In the genomic region with DNA sequence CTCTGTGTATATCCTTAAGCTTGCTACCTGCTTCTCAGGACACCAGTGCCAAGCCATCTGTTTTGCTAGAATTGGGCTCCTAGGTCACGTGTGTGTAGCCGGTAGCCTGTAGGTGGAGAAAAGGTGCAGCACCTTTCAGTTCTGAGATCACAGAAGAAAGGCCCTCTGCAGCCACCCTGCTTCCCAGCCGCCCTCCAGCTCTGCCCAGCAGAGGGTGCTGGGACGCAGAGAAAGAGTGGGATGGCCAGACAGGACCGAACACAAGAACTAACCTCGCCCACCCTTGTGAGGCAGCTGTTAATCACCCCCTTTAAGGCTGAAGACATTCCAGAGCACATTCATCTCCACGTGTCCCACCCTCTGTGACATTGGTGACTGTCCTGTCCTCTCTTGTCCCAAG, we compare ENCODE assay signal across 10 mouse cellular contexts.
DNase-seq lines count a peak whose midpoint lies in the region; ATAC-seq and TF ChIP-seq lines count a peak whose summit lies in the region.
"Had no signal": no experiment of that assay in that cellular context is flagged by ENCODE, and none has a peak within 500 bp of the region (broad histone marks: within the 10 kb centered on the region; RNA-seq: fewer than 3 reads in every experiment).

No protein-coding gene starts in this region.

- no peak for TF ChIP-seq POLR2A in lung, adult 2 months (IDR thresholded peaks at IDR 0.05; ENCODE audit: borderline replicate concordance, extremely low read depth, low read depth, low read length)
- no peak for TF ChIP-seq POLR2A in bone marrow, adult 2 months (IDR thresholded peaks at IDR 0.05; ENCODE audit: borderline replicate concordance, control insufficient read depth, low read depth, low read length)

- no peak overlapping the region for H3K4me3 ChIP-seq in lung, adult 2 months (replicated peaks; ENCODE audit: extremely low read depth, low read depth, low read length)
- H3K4me3 ChIP-seq in bone marrow, adult 2 months (replicated peaks; ENCODE audit: control insufficient read depth, low read depth, low read length) = no peak overlapping the region
- no peak overlapping the region for H3K4me3 ChIP-seq in lung, postnatal 0 days (ENCODE audit: low read depth, low read length)
- no peak overlapping the region for H3K4me3 ChIP-seq in midbrain, embryonic 15.5 days
- H3K4me3 ChIP-seq: embryonic facial prominence, embryonic 15.5 days had no signal

- no peaks in the 10 kb centered on the region for H3K27me3 ChIP-seq in lung, postnatal 0 days (replicated peaks; ENCODE audit: insufficient read depth, low read length)
- no peaks in the 10 kb centered on the region for H3K27me3 ChIP-seq in midbrain, embryonic 15.5 days (replicated peaks)
- H3K27me3 ChIP-seq: embryonic facial prominence, embryonic 15.5 days had no signal

- no peak overlapping the region for H3K4me2 ChIP-seq in lung, postnatal 0 days (replicated peaks; ENCODE audit: low read depth, low read length)
- no peak overlapping the region for H3K4me2 ChIP-seq in midbrain, embryonic 15.5 days
- H3K4me2 ChIP-seq: embryonic facial prominence, embryonic 15.5 days had no signal

- H3K9me3 ChIP-seq in lung, postnatal 0 days (ENCODE audit: low read length) = no peaks in the 10 kb centered on the region
- no peaks in the 10 kb centered on the region for H3K9me3 ChIP-seq in midbrain, embryonic 15.5 days
- H3K9me3 ChIP-seq: embryonic facial prominence, embryonic 15.5 days had no signal

- TF ChIP-seq CTCF in lung, adult 2 months (IDR thresholded peaks at IDR 0.05; ENCODE audit: insufficient read depth, low read length) = peak; percentile 47; the same call in 1 of the 2 replicates
- TF ChIP-seq CTCF in bone marrow, adult 2 months (IDR thresholded peaks at IDR 0.05; ENCODE audit: control insufficient read depth, insufficient read depth, low read length) = peak; percentile 48
- TF ChIP-seq CTCF in lung, postnatal 0 days (IDR thresholded peaks at IDR 0.05) = peak; percentile 71

- peak; percentile 43 for ATAC-seq in lung, postnatal 0 days
- no peak for ATAC-seq in midbrain, embryonic 15.5 days (replicated peaks)

- peaks cover 7% of the 10 kb centered on the region; the same call in 1 of the 2 replicates for H3K4me1 ChIP-seq in lung, adult 2 months (ENCODE audit: control insufficient read depth, insufficient read depth, low read length)
- no peaks in the 10 kb centered on the region; the same call in 1 of the 2 replicates for H3K4me1 ChIP-seq in bone marrow, adult 2 months (ENCODE audit: control insufficient read depth, insufficient read depth, low read length)
- no peaks in the 10 kb centered on the region; the same call in 1 of the 2 replicates for H3K4me1 ChIP-seq in lung, postnatal 0 days (ENCODE audit: insufficient read depth, low read depth, low read length)
- H3K4me1 ChIP-seq in midbrain, embryonic 15.5 days = no peaks in the 10 kb centered on the region

- no peak overlapping the region for H3K27ac ChIP-seq in bone marrow, adult 2 months (ENCODE audit: control insufficient read depth, insufficient read depth, low read depth, low read length, poor library complexity)
- H3K27ac ChIP-seq in lung, postnatal 0 days (ENCODE audit: low read length) = no peak overlapping the region
- no peak overlapping the region for H3K27ac ChIP-seq in midbrain, embryonic 15.5 days
- H3K27ac ChIP-seq: embryonic facial prominence, embryonic 15.5 days; macrophage had no signal

- WGBS in lung, adult 2 months = 62% methylated on average over 7 of the region's 7 CpGs
- WGBS in bone marrow, adult 2 months = 79% methylated on average over 7 of the region's 7 CpGs
- 56% methylated on average over 7 of the region's 7 CpGs for WGBS in lung, postnatal 0 days
- 63% methylated on average over 7 of the region's 7 CpGs for WGBS in midbrain, embryonic 15.5 days

- peak; percentile 17 for DNase-seq in embryo, embryonic 11 days
- no peak for DNase-seq in embryo, embryonic 10 days (ENCODE audit: low spot score)
- DNase-seq in lung, adult 2 months = peak; percentile 26
- DNase-seq in lung, postnatal 36 days = no peak
- DNase-seq in lung, postnatal 0 days (ENCODE audit: low spot score) = no peak
- no peak for DNase-seq in left cerebral cortex, adult 18-20 months (ENCODE audit: low spot score in 2 of 2)

- TF ChIP-seq EP300 in lung, postnatal 0 days (IDR thresholded peaks at IDR 0.05) = no peak

- no peaks in the 10 kb centered on the region for H3K36me3 ChIP-seq in lung, postnatal 0 days (ENCODE audit: insufficient read depth, low read length)
- H3K36me3 ChIP-seq in midbrain, embryonic 15.5 days (replicated peaks) = no peaks in the 10 kb centered on the region
- H3K36me3 ChIP-seq: embryonic facial prominence, embryonic 15.5 days had no signal

- no peak overlapping the region for H3K9ac ChIP-seq in lung, postnatal 0 days (replicated peaks; ENCODE audit: low read depth)
- H3K9ac ChIP-seq in midbrain, embryonic 15.5 days = no peak overlapping the region
- H3K9ac ChIP-seq: embryonic facial prominence, embryonic 15.5 days had no signal

Comparison
In these comparisons a context has a peak if more than half of its experiments do, and no peak if none do; other contexts are left out.
1. DNase-seq: peak in embryo, embryonic 11 days (single experiment) and lung, adult 2 months (single experiment); none in embryo, embryonic 10 days (single experiment), lung, postnatal 36 days (single experiment), lung, postnatal 0 days (single experiment) and left cerebral cortex, adult 18-20 months (0 of 2).
2. Peak in every context shown above with its lines, with median percentiles within 50 percentile points of each other: CTCF ChIP-seq.